Mouse (Mus musculus): Measurements from ENCODE around the gene Cnppd1.
A peak's percentile ranks its signal among the peaks of the same experiment; 100 is the strongest.

Gene Cnppd1

DNA sequence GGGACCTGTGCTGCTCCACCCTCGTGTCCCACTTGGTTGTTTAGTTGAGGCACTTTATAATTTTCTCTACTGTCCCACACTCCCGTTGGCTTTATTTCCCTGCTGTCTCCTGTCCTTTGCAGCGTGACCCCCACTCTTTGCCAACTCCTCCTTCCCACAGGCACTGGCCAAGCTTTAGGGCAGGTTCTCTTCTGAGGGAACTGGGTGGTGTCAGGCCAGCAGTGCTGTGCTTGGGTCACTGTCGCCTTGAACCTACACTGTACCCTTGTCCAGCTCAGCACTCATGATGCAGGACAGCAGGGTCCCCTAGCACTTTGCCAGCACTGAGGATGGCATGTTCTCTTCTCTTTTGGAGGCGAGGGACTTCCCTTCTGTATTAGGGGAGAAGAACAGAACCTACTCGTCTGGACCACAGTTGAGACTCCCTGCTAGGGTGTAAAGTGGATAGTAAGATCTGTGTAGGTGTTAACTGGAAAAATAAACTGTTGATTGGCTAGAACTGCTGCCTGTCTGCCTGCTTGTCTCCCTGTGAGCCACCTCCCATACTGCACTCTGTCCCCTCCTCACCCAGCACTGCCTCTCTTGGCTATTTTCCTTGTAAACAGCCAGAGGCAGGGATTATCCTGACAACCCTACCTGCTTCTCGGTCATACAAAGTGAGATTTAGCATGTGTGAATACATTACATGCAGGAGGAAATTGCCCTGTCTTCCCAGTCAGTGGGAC lies 5.1 kb upstream of the Cnppd1 start:
- no peak for DNase-seq (ENCODE audit: low read depth, low spot score)

DNA sequence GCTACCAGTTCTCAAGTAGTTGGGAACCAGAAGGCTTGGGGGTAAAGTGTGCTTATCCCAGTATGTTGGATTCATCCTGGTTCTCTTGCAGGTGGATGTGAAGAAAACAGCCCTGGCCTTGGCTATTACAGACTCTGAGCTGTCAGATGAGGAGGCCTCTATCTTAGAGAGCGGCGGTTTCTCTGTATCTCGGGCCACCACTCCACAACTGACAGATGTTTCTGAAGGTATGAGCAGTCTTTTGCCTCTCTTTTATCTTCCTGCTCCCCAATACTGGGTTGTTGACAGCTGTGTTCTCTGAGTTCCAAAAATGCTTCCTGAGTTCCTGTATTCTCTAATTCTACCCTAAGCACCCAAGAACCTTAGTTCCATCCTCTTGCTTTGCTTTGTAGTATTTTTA lies 3.1 kb upstream of the Cnppd1 start:
- no peak for DNase-seq (ENCODE audit: low read depth, low spot score)

DNA sequence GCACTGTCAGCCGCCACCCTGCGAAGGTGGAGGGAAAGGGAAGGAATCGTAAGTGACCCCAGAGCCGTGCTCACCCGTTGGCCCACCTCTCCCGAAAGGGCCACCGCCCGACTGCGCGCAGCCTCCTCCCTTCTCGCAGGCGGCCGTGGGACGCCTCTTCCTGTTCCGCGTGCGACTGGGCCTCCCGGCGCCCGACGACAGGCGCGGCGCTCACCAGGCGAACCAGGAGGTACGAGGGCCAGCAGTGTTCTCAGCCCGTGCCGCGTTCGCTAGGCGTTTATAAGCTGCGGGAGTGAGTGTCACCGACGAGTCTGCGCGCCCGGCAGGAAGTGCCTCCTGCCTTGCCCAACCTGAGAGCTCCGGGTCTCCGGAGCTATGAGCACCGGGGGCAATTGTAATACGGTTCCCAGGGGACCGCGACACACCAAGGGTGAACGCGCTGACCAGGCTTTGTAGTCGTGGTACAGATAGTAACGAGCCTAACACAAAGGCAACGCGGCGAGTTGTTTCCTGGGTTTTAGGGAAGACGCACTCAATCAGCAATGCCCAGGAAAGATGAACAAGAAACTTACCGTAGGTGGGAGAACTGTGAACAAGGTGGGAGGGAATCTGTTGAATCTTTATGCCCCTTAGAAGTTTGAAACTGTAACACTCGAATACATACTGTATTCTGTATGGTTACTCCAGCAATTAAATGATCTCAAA lies 873 bp downstream of the Cnppd1 start:
- DNase-seq (ENCODE audit: low read depth, low spot score), result no peak

DNA sequence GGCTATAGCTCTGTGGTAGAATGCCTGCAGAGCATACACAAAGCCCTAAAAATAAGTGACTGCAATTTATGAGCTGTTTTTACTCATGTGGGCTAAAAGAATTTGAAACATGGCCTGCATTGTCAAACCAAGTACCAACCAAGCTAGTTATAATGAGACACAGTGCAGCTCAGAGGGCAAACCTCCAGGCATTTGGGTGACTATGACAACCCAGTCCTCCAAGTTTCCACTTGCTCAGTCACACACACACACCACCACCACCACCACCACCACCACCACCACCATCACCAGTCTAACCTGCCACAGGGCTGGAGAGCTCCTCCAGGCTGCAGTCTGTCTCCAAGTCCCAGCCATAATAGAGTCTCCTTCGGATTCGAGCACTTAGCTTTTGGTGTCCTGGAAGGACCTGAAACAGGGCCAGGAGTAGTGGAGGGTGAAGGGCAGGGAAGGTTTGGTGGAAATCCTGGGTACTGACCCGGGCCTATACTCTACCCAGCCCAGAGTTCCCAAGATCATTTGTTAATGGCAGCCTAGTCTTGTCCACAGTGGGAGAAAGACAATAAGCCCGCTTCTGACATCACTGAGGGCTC lies 1.8 kb downstream of the Cnppd1 start:
- DNase-seq (ENCODE audit: low read depth, low spot score), result no peak

DNA sequence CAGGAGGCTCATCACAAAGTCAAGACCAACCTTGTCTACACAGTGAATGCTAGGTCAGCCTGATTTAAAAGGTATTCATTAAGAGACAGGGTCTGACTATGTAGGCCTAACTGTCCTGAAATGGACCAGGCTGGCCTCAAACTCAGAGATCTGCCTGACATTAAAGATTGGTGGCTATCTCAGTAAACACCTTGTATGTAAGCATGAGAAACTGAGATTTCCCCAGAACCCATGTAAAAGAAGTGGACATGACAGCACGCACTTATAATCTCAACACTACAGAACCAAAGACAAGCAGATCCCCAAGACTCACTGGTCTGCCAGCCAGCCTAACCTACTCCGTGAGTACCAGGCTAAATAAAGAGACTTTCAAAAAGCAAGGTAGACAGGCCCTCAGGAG lies 4.1 kb downstream of the Cnppd1 start:
- DNase-seq (ENCODE audit: low read depth, low spot score), result no peak

DNA sequence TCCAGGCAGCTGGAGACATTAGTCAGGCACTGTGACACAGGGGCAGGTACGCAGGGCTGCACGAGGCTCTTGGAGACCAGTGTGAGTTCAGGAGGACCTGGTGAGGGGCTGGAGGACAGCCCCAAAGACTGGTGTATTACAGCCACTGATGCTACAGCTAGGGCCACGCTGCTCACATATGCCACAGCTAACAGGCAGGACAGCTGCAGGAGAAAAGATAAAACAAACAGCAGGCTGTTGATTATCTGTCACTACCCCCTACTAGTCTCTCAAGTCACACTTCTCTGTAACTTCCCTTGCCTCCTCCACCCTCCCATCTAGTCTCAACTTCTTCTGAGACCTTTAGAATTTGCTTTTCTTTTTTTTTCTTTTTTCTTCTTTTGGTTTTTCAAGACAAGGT lies 5.8 kb downstream of the Cnppd1 start:
- DNase-seq (ENCODE audit: low read depth, low spot score), result no peak

DNA sequence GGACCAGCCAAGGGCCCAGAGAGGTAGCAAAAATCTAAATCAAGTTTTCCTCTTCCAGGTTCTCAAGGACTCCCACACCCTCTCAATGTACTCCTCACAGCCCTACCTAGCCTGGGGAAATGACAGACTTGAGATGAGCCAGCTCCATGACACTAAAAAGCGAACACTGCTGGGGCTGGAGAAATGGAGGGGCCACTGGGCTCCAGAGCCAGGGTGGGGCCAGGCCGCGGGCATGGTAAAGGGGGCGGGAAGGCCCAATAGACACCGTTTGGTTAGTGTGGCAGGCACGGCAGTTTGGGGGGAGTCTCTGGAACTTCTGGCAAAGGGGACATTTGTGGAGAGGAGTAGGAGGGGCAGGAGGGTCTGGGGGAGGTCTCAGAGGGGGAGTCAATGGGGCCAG lies 6.2 kb downstream of the Cnppd1 start:
- DNase-seq (ENCODE audit: low read depth, low spot score), result no peak

DNA sequence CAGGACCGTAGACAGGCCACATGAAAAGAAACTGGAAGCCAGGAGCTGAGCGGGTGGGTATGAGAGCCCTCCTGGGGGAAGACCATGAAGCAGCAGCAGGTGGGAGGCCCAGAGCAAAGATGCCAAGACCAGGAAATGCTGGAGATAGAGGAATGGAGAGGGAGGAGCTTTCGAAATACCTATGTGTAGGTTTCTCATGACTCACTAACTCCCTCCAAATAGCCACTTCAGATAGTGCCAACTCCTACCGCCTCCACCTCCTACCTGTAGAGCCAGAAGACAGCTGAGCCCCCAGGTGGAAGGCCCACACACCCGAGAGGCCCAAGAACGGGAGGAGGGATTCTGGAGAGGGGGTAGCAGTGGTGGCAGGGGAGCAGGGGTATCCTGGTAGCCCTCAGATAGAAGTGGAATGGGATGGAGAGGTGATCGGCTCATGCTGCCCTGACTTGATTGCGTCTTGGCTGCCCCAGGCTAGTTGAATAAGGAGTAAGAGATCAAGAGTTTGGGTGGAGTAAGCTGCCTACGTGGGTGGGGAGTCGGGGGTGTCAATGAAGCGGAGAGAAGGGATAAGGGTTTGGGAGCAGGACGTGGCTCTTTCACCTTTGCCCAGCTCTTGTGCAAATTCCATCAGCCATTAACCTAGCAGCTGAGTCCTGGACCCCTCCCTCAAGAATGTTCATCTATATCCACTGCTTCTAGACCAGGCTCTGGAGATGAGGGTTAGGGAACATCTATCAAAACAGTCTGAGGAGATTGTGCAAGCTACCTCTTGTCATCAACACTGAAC lies 8.9 kb downstream of the Cnppd1 start, which contains the start of gene Slc23a3:
Slc23a3 (minus strand) TSS at position 470 of the 787 bp plus-strand sequence.
- no peak for DNase-seq (ENCODE audit: low read depth, low spot score)

DNA sequence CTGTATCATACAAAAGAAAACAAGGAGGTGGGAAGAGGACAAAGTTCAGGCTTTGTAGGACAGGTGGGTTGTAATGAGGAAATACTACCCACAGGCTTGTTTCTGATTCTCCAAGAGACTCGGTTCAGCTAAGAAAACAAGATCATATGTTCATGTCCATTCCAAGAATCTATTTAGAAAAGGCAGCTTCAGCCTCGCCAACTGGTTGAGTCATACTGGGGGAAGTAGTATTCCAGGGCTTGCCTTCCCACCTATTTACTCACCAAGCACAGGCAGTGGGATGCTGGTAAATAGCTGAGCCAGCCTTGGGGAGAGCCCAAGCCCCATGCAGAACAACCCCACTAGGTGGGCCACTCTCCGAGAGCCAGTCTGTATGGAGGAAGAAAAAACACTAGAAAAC lies 13.9 kb downstream of the Cnppd1 start:
- no peak for DNase-seq (ENCODE audit: low read depth, low spot score)

DNA sequence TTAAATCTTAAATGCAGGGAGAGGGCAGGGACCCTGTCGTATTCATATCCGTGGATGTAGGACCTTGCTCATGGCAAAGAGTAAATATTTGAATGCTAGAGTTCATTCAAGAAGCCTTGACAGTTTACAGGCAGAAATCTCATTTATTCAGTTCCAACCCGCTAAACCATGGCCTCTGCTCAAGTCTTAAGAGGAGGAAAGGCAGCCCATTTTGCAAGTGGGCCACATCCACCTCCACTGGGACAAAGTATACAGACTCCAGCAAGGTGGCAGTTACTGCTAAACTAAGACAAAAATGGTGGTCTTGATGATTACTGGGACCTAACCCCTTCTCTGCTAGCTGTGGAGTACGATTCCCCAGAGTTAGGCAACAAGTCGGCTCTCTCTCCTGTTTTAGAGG lies 17.1 kb downstream of the Cnppd1 start:
- DNase-seq (ENCODE audit: low read depth, low spot score), result no peak

DNA sequence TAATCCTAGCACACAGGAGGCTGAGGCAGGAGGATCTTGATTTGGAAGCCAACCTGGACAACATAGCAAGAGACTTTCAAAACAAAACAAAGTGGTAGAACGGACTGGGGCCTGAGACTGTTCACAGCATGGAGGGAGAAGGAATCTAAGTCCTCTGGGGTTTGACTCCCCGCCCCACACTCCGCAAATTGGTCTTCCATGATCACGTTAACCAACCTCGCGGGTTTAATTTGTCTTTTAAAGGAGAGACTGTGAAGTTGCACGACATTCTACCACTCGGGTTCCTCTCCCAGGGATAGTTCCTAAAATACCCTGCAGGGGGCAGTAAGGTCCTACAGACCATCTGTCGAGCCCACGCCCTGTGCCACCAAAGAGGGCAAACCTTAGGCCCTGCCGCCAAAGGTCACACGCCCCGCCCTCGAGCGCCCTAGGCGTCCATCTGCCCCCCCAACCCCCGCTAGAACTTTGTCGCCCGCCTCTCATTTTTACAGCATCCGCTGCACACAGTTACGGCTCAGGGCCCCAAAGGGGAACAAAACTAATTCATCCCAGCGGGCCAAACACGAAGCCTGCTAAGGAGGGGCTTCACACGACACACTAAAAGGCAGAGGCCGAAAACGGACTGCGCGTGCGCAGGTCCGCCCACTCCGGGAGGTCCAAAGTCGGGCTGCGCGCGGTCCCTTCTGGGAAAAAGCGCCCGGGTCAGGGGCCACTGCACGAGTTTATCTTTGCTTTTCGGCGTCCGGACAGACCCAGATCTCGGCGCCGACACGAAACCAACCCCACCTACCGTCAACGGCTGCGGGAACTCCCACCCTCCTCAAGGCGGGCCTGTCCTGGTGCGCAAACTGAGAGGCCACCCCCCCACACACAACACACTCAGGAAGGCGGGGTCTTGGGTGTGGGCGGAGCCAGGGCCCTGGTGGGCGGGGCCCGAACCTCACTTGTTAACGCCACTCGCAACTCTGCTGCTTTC lies 17.9 kb downstream of the Cnppd1 start, which contains the start of gene Nhej1:
Nhej1 (minus strand) TSS at position 855 of the 976 bp plus-strand sequence.
- peak; percentile 89 for DNase-seq (ENCODE audit: low read depth, low spot score)

DNA sequence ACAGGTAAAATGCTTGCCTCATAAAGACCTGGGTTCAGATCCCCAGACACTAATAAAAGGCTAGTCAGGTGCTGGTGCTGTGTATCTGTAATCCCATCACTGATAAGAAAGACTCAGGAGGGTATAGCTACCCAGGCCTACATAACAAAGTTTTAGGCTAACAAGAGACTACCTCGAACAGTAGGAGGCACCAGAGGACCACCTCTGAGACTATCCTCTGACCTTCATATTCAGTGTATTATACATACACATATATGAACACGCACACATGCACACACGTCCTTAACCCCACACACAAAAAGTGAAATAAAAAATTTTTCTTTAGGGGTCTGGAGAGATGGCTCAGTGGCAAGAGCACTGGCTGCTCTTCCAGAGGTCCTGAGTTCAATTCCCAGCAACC lies 20.3 kb downstream of the Cnppd1 start:
- no peak for DNase-seq (ENCODE audit: low read depth, low spot score)

All from brain, embryonic 18.5 days (tissue).